Mouse (Mus musculus): ENCODE results near the gene Yif1a. TPM values are rescaled to one million over a fixed set of nuclear protein-coding genes. Genes with fewer than 3 reads are reported as not detected.
A peak's percentile ranks its signal among the peaks of the same experiment; 100 is the strongest.

Gene Yif1a
- polyA plus RNA-seq, 1 experiment, result 57.6 TPM

DNA sequence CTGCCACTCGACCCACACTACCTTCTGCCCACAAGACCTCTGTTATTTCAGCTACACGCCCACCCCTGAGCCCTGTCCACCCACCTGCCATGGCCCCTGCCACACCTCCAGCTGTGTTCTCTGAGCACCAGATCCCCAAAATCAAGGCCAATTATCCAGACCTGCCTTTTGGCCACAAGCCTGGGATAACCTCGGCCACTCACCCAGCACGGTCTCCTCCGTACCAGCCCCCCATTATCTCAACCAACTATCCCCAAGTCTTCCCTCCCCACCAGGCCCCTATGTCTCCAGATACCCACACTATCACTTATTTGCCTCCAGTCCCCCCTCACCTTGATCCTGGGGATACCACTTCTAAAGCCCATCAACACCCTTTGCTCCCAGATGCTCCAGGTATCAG lies 18.9 kb upstream of the Yif1a start:
- Histone ChIP-seq H3K27me3 (ENCODE audit: control insufficient read depth, insufficient read depth, insufficient read length) (no peaks in the 10 kb centered on the region), H3K4me3 (ENCODE audit: insufficient read depth, poor library complexity, severe bottlenecking) (no peak overlapping the region), H3K79me3 (ENCODE audit: low read depth) (no peaks in the 10 kb centered on the region), H3ac (ENCODE audit: control insufficient read depth, insufficient read length, low read depth) (no peak overlapping the region), H3K79me2 (ENCODE audit: control insufficient read depth, insufficient read depth) (no peaks in the 10 kb centered on the region), H3K36me3 (ENCODE audit: control insufficient read depth, insufficient read depth) (no peaks in the 10 kb centered on the region)
- no peak for TF ChIP-seq MYOD1 (IDR thresholded peaks at IDR 0.05; ENCODE audit: control insufficient read depth, insufficient read length, low read depth)

DNA sequence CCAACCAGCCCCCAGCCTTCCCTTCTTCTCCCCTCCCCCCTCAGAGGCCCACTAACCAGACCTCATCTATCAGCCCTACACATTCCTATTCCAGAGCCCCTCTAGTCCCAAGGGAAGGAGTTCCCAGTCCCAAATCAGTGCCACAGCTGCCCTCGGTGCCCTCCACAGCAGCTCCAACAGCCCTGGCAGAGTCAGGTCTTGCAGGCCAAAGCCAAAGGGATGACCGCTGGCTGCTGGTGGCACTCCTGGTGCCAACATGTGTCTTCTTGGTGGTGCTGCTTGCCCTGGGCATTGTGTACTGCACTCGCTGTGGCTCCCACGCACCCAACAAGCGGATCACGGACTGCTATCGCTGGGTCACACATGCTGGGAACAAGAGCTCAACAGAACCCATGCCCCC lies 18.4 kb upstream of the Yif1a start:
- Histone ChIP-seq H3K27me3 (ENCODE audit: control insufficient read depth, insufficient read depth, insufficient read length) (no peaks in the 10 kb centered on the region), H3K79me3 (ENCODE audit: low read depth) (no peaks in the 10 kb centered on the region), H3ac (ENCODE audit: control insufficient read depth, insufficient read length, low read depth) (no peak overlapping the region), H3K79me2 (ENCODE audit: control insufficient read depth, insufficient read depth) (no peaks in the 10 kb centered on the region), H3K4me3 (ENCODE audit: insufficient read depth, poor library complexity, severe bottlenecking) (no peak overlapping the region), H3K36me3 (ENCODE audit: control insufficient read depth, insufficient read depth) (no peaks in the 10 kb centered on the region)
- no peak for TF ChIP-seq FOSL1 (IDR thresholded peaks at IDR 0.05; ENCODE audit: insufficient read depth, low read length, poor library complexity, severe bottlenecking)
- no peak for TF ChIP-seq MYOD1 (IDR thresholded peaks at IDR 0.05; ENCODE audit: control insufficient read depth, insufficient read length, low read depth)
- TF ChIP-seq USF1 (IDR thresholded peaks at IDR 0.05; ENCODE audit: low read depth), result no peak
- TF ChIP-seq MYOG (IDR thresholded peaks at IDR 0.05; ENCODE audit: control insufficient read depth, extremely low read depth, insufficient read length), result no peak
- TF ChIP-seq MAX (IDR thresholded peaks at IDR 0.05), result no peak
- no peak for TF ChIP-seq CEBPB (IDR thresholded peaks at IDR 0.05; ENCODE audit: low read depth)
- no peak for TF ChIP-seq CTCF (IDR thresholded peaks at IDR 0.05; ENCODE audit: control insufficient read depth, insufficient read depth, insufficient read length)

DNA sequence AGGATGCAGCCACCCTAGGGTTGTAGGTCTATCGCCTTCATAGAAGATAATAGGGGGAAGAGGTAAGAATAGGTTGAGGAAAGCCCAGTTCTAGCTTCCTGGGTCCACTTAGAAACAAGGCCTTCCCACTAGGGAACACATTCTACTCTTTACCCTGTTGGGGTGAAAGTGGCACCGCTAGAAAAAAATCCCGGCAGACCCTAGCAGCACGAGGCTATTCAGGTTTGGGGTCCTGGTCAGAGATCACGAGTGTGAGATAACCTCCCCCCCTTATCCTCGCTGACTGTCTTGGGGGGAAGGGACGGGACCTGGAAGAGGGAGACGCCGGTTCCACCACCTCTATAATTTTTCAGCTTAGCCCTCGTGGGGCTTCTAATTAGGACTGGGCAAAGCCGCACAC lies 17.3 kb upstream of the Yif1a start:
- Histone ChIP-seq H3K4me3 (ENCODE audit: insufficient read depth, poor library complexity, severe bottlenecking) (no peak overlapping the region), H3ac (ENCODE audit: control insufficient read depth, insufficient read length, low read depth) (no peak overlapping the region), H3K36me3 (ENCODE audit: control insufficient read depth, insufficient read depth) (no peaks in the 10 kb centered on the region), H3K27me3 (ENCODE audit: control insufficient read depth, insufficient read depth, insufficient read length) (no peaks in the 10 kb centered on the region), H3K79me2 (ENCODE audit: control insufficient read depth, insufficient read depth) (no peaks in the 10 kb centered on the region), H3K79me3 (ENCODE audit: low read depth) (no peaks in the 10 kb centered on the region)
- TF ChIP-seq FOSL1 (IDR thresholded peaks at IDR 0.05; ENCODE audit: insufficient read depth, low read length, poor library complexity, severe bottlenecking) (no peak), USF1 (IDR thresholded peaks at IDR 0.05; ENCODE audit: low read depth) (no peak), MAX (IDR thresholded peaks at IDR 0.05) (no peak), MYOD1 (IDR thresholded peaks at IDR 0.05; ENCODE audit: control insufficient read depth, insufficient read length, low read depth) (no peak), MYOG (IDR thresholded peaks at IDR 0.05; ENCODE audit: control insufficient read depth, extremely low read depth, insufficient read length) (no peak), CEBPB (IDR thresholded peaks at IDR 0.05; ENCODE audit: low read depth) (no peak), CTCF (IDR thresholded peaks at IDR 0.05; ENCODE audit: control insufficient read depth, insufficient read depth, insufficient read length) (no peak)

DNA sequence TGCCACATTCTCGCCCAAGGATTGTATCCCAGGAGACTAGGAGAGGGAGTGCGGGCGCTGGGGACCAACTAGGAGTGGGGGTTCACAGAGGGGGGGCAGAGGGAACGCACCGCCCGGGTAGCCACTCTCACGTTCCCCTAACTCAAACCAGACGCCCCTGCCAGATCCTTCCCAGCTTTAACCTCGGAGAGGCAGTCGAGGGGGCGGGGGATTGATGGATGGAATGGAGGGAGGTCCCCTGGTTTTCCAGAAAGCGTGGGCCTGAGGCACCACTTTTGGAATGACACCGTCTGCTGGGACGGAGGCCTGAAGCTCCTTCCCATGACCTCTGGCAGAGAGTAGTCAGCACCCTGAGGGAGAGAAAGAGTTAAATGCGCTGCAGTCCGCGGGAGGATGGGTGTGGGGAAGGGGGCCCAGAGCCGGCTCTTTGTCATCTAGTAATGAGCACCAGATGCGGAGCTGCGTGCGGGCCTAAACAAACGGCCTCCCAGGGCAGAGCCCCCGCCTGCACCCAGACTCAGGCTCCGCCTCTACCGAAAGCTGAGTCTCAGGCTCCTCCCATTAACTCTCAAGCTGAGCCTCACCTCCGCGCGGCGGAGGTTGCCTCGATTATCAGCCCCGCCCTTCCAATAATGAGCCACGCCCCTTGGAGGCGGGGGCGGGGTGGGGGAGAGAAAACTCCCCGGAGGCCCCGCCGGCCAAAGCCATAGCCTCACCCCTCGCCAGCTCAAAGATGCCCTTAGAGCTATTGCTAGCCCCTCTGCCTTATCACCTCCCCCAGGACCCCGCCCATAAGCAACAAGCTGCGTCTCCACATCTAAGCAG lies 16.6 kb upstream of the Yif1a start:
- Histone ChIP-seq H3K27me3 (ENCODE audit: control insufficient read depth, insufficient read depth, insufficient read length) (no peaks in the 10 kb centered on the region), H3K79me3 (ENCODE audit: low read depth) (no peaks in the 10 kb centered on the region), H3ac (ENCODE audit: control insufficient read depth, insufficient read length, low read depth) (peak overlapping the region; percentile 29), H3K4me3 (ENCODE audit: insufficient read depth, poor library complexity, severe bottlenecking) (peak overlapping the region; percentile 29), H3K36me3 (ENCODE audit: control insufficient read depth, insufficient read depth) (no peaks in the 10 kb centered on the region), H3K79me2 (ENCODE audit: control insufficient read depth, insufficient read depth) (no peaks in the 10 kb centered on the region)
- TF ChIP-seq MYOG (IDR thresholded peaks at IDR 0.05; ENCODE audit: control insufficient read depth, extremely low read depth, insufficient read length) (no peak), USF1 (IDR thresholded peaks at IDR 0.05; ENCODE audit: low read depth) (no peak), CEBPB (IDR thresholded peaks at IDR 0.05; ENCODE audit: low read depth) (no peak), CTCF (IDR thresholded peaks at IDR 0.05; ENCODE audit: control insufficient read depth, insufficient read depth, insufficient read length) (no peak), MAX (IDR thresholded peaks at IDR 0.05) (no peak), MYOD1 (IDR thresholded peaks at IDR 0.05; ENCODE audit: control insufficient read depth, insufficient read length, low read depth) (no peak), FOSL1 (IDR thresholded peaks at IDR 0.05; ENCODE audit: insufficient read depth, low read length, poor library complexity, severe bottlenecking) (no peak)

DNA sequence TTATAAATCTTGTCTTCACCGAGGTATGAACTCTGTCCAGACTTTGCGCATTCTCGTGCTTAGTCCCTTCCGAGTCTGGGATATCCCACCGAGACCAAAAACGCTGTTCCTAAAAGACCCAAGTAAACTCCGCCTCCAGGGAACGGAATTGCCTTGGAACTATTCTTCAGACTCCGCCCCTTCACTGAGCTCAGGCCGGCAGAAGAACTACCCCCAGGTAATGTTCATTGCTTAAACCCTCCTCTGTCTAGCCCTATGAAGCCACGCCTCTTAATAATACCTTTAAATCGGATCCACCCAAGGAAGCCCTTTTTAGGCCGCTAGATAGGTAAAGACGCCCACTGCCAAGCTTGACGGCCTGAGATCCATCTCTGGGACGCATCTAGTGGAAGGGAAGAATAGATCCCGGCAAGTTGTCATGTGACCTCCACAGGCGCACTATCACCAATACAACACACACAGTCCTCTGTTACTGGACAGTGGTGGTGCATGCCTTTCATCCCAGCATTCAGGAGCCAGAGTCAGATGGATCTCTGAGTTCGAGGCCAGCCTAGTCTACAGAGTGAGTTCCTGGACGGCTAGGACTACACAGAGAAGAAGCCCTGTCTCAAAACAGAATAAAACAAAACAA lies 15.8 kb upstream of the Yif1a start:
- H3K4me3 ChIP-seq (ENCODE audit: insufficient read depth, poor library complexity, severe bottlenecking), result peak overlapping the region; percentile 29
- no peaks in the 10 kb centered on the region for H3K36me3 ChIP-seq (ENCODE audit: control insufficient read depth, insufficient read depth)
- no peak for TF ChIP-seq MYOG (IDR thresholded peaks at IDR 0.05; ENCODE audit: control insufficient read depth, extremely low read depth, insufficient read length)
- no peak for TF ChIP-seq CTCF (IDR thresholded peaks at IDR 0.05; ENCODE audit: control insufficient read depth, insufficient read depth, insufficient read length)
- TF ChIP-seq MAX (IDR thresholded peaks at IDR 0.05), result no peak
- TF ChIP-seq CEBPB (IDR thresholded peaks at IDR 0.05; ENCODE audit: low read depth), result no peak
- peak; percentile 23 for TF ChIP-seq USF1 (IDR thresholded peaks at IDR 0.05; ENCODE audit: low read depth)
- TF ChIP-seq FOSL1 (IDR thresholded peaks at IDR 0.05; ENCODE audit: insufficient read depth, low read length, poor library complexity, severe bottlenecking), result no peak
- TF ChIP-seq MYOD1 (IDR thresholded peaks at IDR 0.05; ENCODE audit: control insufficient read depth, insufficient read length, low read depth), result no peak
- no peak overlapping the region for H3ac ChIP-seq (ENCODE audit: control insufficient read depth, insufficient read length, low read depth)
- H3K79me3 ChIP-seq (ENCODE audit: low read depth), result no peaks in the 10 kb centered on the region
- no peaks in the 10 kb centered on the region for H3K27me3 ChIP-seq (ENCODE audit: control insufficient read depth, insufficient read depth, insufficient read length)
- H3K79me2 ChIP-seq (ENCODE audit: control insufficient read depth, insufficient read depth), result no peaks in the 10 kb centered on the region

All from C2C12 (cell line).